Mouse (Mus musculus): Measurements from ENCODE around the gene Rrp7a. TPM values are rescaled to one million over a fixed set of nuclear protein-coding genes. Genes with fewer than 3 reads are reported as not detected.
"Not testable (repeated sequence)": the region's sequence is repeated elsewhere in the genome, so short reads cannot be mapped to it uniquely, and the experiment has no call there.

Rrp7a gene
- total RNA-seq, 2 experiments from 2014 or later, result 21.2 to 50.8 TPM

DNA sequence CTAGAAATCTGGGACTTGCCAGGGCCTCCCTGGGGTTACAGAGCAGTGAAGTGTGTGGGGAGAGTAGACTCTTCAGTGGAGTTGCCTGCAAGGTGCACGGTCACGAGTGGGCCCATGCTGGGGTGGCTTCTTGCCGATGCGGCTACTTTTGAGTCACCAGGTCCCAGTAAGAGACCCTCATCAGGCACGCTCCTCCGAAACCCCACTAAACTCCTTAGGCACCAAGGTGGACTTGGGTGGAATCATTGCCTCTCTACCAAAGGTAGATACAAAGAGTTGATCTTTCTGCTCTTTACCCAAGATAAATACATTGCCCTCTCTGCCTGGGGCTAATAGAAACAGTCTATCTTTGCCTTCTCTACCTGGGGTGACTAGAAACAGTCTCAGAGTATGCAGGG, 35.1 kb upstream of the Rrp7a start:
- no peak for ATAC-seq (ENCODE audit: poor library complexity, severe bottlenecking)

DNA sequence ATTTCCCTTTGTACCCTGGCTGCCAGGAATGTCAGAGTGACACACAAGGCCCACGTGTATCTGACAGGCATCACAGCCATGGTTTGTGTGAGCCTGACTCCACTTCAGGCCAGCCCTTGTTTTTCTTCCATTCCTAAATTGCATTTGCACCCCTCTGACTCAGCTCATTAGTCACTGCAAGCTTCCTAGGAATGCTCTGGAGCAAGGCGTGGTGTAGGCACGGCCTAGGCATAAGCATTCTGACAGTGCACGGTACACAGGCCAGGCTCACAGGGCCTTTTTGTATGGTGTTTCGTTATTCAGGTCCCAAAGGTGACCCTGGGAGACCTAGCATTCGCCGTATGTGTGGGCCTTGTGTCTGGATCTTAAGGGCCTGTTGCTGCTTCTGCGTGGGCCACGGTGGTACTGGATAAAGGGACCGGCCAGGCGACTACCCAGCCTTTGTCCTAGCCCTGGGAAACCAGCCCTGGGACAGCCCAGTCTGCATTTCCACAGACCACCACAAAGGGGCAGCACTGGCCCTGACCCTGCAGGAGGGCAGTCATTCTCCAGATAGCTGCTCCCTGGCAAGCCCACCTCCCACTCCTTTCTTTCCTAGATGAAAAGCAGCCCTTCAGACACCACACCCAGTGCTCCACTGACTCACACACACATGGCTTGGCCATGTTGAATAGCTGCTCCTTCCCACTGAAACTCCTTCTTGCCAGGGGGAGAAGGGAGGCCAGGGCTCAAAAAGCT, 34.5 kb upstream of the Rrp7a start:
- ATAC-seq (ENCODE audit: poor library complexity, severe bottlenecking), result peak; percentile 73

DNA sequence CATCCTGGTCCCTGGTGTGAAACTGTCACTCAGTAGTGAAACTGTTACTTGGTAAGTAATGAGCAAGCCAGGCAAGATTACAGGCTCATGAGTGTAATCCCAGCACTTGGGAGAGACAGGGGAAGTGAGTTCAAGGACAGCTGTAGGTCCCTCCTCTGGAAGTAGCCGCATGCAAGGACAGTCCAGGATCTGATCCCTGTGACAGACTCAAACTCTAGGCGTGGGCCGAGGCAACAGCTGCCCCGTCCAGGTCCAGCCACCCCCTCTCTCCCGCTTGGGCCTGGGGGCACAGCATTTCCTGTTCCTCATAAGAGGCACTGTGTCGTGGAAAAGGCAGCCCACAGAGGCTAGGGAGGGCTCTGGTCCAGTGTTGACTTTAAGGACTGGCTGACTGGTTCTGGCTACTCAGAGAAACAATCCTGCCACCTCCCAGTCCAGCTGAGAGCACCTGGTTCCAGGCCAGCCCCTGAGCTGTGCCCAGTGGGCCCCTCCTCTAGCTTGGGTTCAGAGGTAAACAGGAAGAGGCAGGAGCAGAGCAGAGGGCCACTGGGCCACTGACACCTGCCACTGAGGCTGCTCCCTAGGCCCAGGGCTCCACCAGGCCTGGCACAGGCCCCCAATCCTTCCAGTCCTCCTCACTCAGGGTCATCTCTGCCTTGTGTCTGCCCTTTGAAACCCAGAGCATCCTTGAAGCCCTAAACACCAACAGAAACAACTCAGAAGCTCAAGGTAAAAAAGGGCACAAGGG, 33.2 kb upstream of the Rrp7a start:
- no peak for ATAC-seq (ENCODE audit: poor library complexity, severe bottlenecking)

DNA sequence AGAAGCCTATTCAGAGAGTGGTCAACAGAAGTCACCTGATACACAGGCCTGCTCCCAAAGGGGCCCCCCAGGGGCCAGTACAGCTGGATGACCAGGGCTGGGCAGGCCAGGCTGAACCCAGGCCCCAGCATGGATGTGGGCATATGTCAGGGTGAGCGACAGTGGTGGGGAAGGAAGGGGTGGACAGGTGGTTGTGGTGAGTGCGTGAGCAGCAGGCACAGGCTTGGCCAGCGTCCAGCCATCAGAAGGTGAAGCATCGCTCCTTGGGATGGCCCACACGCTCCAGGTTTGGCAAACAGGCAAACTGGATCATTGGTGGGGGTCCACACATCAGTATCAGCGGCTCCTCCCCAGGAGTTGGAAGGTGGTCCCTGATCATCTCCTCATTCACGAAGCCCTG, 31.7 kb upstream of the Rrp7a start:
- ATAC-seq (ENCODE audit: poor library complexity, severe bottlenecking), result no peak

DNA sequence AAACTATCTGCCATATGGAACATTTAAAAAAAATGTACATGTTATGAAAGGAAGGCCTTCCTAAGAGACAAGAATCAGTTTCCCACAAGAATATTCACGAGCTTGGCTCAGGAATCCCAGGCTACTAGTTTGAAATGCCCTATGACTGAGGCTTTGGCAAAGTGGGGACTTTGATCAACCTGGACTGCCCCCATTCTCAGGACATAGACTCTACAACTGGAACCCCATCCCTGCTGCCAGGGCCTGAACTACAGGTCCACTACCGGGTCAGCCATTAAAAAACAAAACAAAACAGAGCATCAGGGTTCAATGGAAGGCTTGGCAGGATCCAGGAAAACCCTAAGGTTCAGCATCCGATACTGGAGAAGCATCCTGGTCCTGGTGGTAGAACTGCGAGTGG, 28.1 kb upstream of the Rrp7a start:
- ATAC-seq (ENCODE audit: poor library complexity, severe bottlenecking), result no peak

DNA sequence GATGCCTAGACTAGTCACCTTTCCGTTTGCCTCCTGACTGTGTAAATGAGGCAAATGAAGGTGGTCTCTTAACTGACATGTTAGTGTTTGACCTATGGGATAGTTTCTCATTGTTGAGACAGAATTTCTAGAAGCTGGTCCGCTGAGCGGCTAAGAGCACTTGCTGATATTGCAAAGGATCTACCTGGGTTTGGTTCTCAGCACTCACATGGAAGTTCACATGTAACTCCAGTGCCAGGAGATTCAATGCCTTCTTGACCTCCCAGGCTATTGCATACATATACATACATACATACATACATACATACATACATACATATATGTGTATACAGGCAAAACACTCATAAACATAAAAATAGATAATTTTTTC, 27.5 kb upstream of the Rrp7a start:
- ATAC-seq (ENCODE audit: poor library complexity, severe bottlenecking), result no peak

DNA sequence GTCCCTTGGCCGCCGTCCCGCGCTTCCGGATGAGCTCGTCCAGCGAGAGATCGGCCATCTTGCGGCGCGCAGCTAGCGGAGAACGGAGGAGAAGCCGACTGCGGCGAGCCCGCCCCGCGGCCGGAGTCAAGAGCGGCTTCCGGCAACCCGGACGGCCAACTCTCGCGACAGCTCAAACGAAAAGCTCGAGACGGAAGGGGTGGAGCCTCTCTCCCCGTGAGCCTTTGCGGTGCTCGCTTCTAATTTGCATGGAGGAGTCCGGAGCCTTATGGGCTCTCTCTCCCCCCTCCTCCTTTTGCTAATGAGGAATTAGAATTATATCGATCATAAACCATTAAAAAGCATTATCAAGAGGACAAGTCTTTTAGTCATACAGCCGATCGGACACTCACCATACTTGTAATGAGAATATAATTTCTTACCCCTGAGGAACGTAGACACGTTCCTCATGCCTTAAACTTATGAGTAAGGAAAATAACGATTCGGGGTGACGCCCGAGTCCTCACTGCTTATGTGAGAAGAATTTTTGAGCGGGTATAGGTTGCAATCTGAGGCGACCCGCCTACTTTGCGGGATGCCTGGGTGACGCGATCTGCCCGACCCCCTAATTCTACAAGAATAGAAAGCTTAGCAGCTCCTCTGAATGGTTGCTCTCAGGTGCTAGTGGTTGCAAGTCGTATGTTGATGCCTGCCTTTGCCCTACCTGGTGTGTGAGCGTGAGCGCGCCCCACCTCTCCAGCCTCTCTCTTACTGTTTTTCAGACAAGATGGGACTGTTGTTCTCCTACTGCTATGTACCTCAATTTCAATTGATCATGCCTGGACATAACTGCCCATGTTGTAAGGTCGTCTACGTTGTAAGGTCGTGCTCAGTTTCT, 26.8 kb upstream of the Rrp7a start, which contains the start of gene Poldip3:
TSS of gene Poldip3 (minus strand) at position 189 of the 877 bp plus-strand sequence.
- ATAC-seq (ENCODE audit: poor library complexity, severe bottlenecking), result peak; percentile 84

DNA sequence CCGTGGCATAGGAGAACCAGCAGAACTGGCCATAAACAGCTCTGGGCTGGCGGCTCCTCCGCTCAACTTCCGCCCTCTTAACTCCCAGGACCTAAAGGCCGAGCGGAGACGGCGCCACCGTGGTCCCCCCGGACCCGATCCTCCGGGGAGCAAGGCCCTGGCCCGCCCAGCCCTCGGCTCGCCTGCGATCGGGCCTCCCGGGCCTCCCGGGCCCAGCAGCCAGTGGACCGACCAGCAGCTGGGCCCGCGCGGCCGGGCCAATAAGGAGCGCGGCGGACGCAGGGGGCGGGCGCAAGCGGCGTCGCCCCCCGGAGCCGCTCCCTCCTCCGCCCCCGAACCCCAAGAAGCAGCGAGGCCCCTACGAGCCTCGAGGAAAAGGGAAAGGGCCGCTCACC, 26.2 kb upstream of the Rrp7a start:
- ATAC-seq (ENCODE audit: poor library complexity, severe bottlenecking), result peak; percentile 23

DNA sequence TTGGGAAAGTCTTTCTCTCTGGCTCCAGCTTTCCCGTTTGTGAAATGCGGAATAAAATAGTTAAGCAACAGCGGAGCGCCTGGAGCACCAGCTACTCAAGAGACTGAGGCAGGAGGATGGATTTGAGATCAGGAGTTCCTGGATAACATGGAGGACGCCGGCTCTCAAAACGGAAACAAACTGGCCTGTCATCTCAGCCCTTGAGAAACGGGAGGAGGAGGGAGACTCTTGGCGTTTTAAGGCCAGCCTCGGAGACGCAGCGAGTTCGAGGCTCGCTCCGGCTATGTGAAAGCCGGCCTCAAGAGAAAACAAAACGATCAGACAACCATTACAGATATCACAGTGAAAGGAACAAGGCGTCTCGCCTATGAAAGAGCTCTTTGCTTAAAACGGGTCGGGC, 25.8 kb upstream of the Rrp7a start:
- no peak for ATAC-seq (ENCODE audit: poor library complexity, severe bottlenecking)

DNA sequence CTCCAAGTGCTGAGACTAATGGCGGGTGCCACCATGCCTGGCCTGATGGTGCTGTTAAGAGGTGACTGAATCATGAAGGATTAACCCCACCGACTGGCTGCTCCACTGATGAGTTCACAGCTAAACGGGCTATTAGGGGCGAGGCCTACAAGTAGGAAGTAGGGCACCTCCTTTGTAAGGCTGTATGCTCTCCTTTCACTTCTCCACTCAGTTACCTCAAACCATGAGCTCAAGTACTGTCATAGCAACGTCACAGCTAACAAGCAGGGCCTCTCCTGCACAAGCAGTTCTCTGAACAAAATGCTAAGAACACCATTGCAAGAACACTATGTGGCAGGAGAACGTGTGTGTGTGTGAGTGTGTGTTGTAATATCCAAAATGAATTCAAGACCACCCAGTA, 22.9 kb upstream of the Rrp7a start:
- peak; percentile 17 for ATAC-seq (ENCODE audit: poor library complexity, severe bottlenecking)

DNA sequence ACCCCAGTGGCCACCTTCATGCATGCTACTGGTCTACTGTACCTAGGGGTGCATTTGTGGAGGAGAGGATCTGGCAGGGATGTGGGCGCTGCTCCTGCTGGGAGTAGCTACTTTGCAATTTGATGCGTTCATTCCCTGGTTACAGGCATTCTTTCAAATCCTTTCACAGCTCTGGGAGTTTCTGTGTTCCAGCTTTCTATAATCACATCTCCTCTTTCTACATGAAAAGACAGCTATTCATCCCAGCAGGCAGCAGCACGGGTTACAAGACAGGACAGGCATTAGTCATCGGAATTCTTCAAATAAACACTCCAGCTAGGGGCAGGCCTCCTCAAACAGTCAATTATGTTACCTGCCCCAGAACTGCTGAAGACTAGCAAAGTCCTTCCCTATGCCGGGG, 20.3 kb upstream of the Rrp7a start:
- ATAC-seq (ENCODE audit: poor library complexity, severe bottlenecking), result no peak

DNA sequence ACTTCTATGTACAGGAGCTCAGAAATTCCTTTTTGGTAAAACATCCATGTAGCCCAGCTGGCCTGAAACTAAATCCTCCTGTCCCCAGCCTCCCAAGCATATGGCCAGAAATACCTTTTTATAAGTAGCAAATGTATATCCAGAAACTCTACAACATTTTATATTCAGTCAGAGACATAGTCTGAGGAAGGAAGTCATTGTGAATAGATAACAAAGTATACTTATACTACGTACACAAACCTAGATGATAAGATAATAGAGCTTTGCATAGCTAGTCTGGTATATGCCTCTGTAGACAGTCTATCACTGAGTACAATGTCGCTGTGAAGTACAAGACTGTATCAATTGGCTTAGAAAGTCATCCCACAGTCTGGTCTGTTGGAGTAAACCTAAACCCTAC, 13.1 kb upstream of the Rrp7a start:
- no peak for ATAC-seq (ENCODE audit: poor library complexity, severe bottlenecking)

DNA sequence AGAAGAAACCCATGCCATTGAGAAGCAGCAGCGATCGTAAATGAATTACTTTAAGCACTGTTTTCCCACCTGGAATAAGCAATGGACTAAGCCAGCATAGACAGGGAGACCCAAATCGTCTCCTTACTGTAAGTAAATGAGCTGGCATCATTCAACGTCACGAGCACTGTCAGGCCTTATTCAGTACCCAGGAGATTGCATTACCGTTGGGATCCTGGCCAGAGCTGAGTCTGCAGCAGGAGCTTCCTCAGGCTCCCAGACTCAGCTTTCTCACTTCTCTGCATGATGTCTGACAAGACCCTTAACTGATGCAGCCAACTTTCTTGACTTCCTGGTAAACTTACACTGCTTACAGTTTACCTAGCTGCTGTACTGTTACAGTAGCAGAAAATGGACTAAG, 12.1 kb upstream of the Rrp7a start:
- no peak for ATAC-seq (ENCODE audit: poor library complexity, severe bottlenecking)

DNA sequence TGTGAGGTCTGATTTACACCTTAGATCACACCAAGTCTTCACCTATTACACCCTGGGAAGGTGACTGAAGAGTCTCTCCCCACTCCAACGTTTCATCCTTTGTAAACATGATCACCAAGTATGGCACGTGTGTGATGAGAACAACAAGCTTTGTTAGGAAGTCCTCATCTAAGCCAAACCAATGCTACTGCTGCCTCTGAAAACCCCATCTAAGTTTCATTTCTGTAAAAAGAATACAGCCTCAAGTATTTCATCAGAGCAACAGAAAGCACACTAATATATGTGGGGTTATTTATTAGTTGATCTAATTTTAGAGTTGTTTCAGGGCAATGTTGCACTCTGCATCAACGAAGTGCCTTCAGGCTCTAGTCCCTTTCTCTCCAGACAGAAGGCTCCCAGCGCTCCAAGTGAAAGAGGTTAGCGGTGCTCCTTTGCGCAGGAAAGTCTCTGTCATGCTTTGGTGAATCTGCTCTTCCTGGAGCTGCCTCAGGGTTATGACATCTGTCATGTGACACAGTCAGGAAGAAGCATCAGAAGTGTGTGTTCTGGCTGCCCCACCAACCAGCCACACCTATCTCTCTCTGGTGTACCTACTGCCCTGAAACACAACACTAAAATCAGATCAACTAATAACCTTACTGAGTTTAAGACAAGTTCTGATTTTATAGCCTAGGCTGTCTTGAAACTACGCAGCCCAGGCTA, 7.1 kb upstream of the Rrp7a start:
- peak; percentile 59 for ATAC-seq (ENCODE audit: poor library complexity, severe bottlenecking)

DNA sequence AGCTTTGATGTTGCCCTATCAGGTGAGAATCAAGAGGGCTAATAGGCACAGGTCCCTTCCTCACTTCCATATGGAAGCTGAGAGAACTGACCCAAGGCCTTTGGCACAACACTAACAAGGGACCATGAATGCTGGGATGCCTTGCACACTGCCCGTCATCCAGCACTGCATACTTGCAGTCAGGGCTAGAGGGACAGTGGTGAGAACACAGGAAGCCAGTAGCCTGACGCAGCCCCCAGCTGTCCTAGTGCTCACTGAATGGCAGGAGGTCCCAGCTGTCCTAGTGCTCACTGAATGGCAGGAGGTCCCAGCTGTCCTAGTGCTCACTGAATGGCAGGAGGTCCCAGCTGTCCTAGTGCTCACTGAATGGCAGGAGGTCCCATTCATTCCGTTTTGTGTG, 4.4 kb upstream of the Rrp7a start:
- ATAC-seq (ENCODE audit: poor library complexity, severe bottlenecking), result not testable (repeated sequence)

DNA sequence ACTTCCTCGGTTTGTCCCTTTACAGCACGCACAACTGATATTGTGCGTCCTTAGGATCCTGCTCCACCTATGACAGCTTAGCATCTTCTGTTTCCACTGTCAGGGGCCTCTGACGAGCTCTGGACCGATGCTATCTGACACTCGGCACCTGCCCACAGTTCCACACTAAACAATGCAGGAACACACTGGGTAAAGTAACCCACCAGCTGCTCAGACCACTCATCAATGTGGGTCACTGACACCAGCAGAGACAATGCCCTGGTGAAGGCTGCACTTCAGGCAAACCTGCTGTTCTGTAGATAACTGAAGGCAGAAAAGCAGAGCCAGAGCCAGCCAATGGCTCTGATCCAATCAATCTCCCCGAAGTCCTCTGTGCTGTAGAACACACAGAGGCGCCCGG, 4.0 kb upstream of the Rrp7a start:
- no peak for ATAC-seq (ENCODE audit: poor library complexity, severe bottlenecking)

DNA sequence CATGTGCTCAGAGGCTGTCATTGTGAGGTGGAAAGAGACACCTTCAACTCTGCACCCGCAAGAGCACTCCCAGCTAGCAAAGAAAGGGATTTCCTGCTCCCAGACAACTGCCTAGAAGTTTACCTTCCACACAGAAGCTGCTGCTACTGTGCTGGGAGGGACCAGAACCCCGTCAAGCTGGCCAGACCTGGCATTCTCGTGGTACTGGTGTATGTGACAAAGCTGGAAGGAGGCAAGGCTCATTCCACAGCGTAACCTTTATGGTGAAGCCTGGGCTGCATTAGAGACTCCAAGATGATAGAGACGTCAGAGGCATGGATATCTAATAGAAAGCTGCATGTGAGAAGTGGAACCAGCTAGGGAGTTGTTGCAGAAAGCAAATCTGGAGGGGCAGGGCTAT, 2.0 kb upstream of the Rrp7a start:
- no peak for ATAC-seq (ENCODE audit: poor library complexity, severe bottlenecking)

DNA sequence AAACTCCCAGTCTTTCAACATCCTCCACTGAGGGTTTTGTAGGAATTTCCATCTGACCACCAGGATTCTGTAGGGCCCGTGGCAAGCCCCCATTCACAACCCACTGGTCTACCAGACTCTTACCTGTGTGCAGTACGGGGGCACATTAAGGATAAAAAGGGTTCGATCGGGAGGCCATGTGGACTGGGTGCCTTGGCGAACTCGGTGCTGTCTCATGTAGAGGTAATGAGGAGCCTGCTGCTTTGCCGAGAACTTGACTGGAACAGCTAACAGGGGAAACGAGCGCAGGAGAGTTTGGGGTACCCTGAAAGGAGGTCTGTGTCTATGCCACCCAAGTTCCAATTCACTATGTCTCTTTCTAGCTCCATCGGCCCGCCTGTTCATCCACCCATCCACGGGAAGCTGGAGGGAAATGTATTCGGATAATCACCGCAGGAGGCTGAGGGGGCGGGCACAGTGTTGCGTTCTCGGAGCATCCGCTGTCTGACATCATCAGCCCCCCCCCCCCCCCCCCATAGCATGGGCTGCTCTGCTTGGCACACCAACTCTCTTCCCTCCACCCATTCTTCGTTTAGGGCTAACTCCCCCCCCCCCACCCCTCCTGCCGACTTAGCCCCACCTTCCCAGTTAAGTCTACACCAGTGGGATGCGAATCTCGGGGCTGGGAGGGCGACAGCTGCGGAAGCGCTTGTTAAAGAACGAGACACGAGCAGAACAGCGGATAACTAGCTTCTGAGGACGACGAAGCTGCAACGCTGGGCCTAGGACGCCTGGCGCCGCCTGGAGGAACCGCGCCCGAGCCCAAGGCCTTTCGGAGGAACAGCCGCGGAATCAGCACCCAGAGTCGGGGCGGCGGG, 664 bp downstream of the Rrp7a start:
- peak; percentile 51 for ATAC-seq (ENCODE audit: poor library complexity, severe bottlenecking)

DNA sequence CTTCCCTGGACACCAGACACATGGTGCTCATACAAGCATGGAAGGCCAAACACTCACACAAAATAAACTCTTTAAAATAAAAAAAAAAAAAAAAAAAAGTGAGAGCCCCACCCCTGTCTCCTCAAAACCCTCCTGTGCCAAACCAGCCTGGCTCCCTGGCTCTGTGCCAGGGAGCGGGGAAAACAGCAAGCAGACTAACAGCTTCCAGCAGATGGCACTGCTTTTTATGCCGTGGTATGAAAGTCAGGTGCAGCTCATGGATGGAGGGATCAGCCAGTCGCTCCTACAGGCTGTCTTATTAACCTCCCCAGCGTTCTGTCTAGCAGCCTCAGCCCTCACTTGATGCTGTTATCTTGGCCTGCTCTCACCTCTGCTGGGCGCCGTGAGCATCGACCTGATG, 4.2 kb downstream of the Rrp7a start:
- no peak for ATAC-seq (ENCODE audit: poor library complexity, severe bottlenecking)

DNA sequence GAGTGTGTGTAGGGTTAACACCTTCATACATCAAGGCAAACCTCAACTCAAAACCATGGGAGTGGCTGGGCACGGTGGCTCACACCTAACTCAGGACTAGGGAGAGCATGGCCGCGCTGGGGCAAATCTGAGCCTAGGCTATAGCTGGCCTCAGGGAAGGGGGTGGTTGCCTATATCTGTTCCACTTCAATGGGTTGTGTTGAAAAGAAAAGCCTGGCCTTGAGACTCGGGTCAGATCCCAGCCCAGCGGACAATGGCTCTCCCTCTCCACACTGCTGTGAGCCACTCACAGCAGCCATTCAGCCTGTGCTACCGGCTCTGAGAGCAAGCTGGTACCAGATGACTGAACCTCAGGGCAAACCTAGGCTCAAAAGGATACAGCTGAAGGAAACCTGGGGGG, 7.5 kb downstream of the Rrp7a start:
- no peak for ATAC-seq (ENCODE audit: poor library complexity, severe bottlenecking)
